Mouse (Mus musculus): ENCODE measurements around the gene Aifm3.
A peak's percentile ranks its signal among the peaks of the same experiment; 100 is the strongest.
"Not testable (repeated sequence)": the region's sequence is repeated elsewhere in the genome, so short reads cannot be mapped to it uniquely, and the experiment has no call there.

Gene Aifm3

GRCm38 (mm10) chr16:17502681-17503080 lies 13.3 kb downstream of the Aifm3 start:
- peak; percentile 63 for DNase-seq

GRCm38 (mm10) chr16:17507018-17507552 lies 17.7 kb downstream of the Aifm3 start:
- no peak for DNase-seq

GRCm38 (mm10) chr16:17508031-17508430 lies 18.6 kb downstream of the Aifm3 start:
- not testable (repeated sequence) for DNase-seq

- DNase-seq: peak; percentile 92
These were observed 19.3 kb downstream of the Aifm3 start, which contains the start of gene Lztr1 for GRCm38 (mm10) chr16:17508546-17509239. Gene Lztr1 (plus strand): TSS chr16:17508688.

- DNase-seq: no peak
These were observed 19.8 kb downstream of the Aifm3 start for GRCm38 (mm10) chr16:17509240-17509597.

- no peak for DNase-seq
These were observed 20.7 kb downstream of the Aifm3 start for GRCm38 (mm10) chr16:17510143-17510542.

- no peak for DNase-seq
These were observed 21.3 kb downstream of the Aifm3 start for GRCm38 (mm10) chr16:17510686-17511085.

GRCm38 (mm10) chr16:17511431-17511830 lies 22.0 kb downstream of the Aifm3 start:
- no peak for DNase-seq

- no peak for DNase-seq
These were observed 29.5 kb downstream of the Aifm3 start for GRCm38 (mm10) chr16:17518910-17519309.

- no peak for DNase-seq
These were observed 34.7 kb downstream of the Aifm3 start for GRCm38 (mm10) chr16:17524156-17524555.

- DNase-seq: no peak
These were observed 36.1 kb downstream of the Aifm3 start for GRCm38 (mm10) chr16:17525524-17525923.

GRCm38 (mm10) chr16:17526223-17526622 lies 36.8 kb downstream of the Aifm3 start:
- no peak for DNase-seq

- DNase-seq: no peak
These were observed 38.2 kb downstream of the Aifm3 start for GRCm38 (mm10) chr16:17527606-17528005.

GRCm38 (mm10) chr16:17528276-17528675 lies 38.9 kb downstream of the Aifm3 start:
- no peak for DNase-seq

GRCm38 (mm10) chr16:17529981-17530586 lies 40.7 kb downstream of the Aifm3 start:
- DNase-seq: no peak

GRCm38 (mm10) chr16:17530640-17531288 lies 41.4 kb downstream of the Aifm3 start, which contains the start of gene Thap7:
Gene Thap7 (minus strand): TSS chr16:17531136.
- peak; percentile 97 for DNase-seq

- DNase-seq: no peak
These were observed 42.9 kb downstream of the Aifm3 start for GRCm38 (mm10) chr16:17532271-17532670.

GRCm38 (mm10) chr16:17532676-17533329 lies 43.4 kb downstream of the Aifm3 start:
- no peak for DNase-seq

GRCm38 (mm10) chr16:17536584-17536983 lies 47.2 kb downstream of the Aifm3 start:
- no peak for DNase-seq

GRCm38 (mm10) chr16:17542632-17543031 lies 53.2 kb downstream of the Aifm3 start:
- DNase-seq: no peak

- no peak for DNase-seq
These were observed 63.4 kb downstream of the Aifm3 start for GRCm38 (mm10) chr16:17552837-17553236.

GRCm38 (mm10) chr16:17553910-17554685 lies 64.7 kb downstream of the Aifm3 start:
- peak; percentile 64 for DNase-seq
